Mouse (Mus musculus): ENCODE results near the gene Itga10.

- no peak for TF ChIP-seq POLR2A (IDR thresholded peaks at IDR 0.05; ENCODE audit: low read depth, low read length)
- TF ChIP-seq CTCF (IDR thresholded peaks at IDR 0.05; ENCODE audit: borderline replicate concordance, insufficient read depth, low read length), result no peak
Measured at GRCm38 (mm10) chr3:96668424-96669067, 23.2 kb downstream of the Itga10 start.
